Mouse (Mus musculus) right cerebral cortex, postnatal 10 days (tissue): ENCODE results near the gene 2700097O09Rik.
"Not testable (repeated sequence)": the region's sequence is repeated elsewhere in the genome, so short reads cannot be mapped to it uniquely, and the experiment has no call there.

Experiments
- DNase-seq, 2 experiments: peaks; one replicate each; pipeline ENCODE4 v3.0.0; 2021; ENCODE audit warnings: low spot score in 2 of 2

2700097O09Rik gene

DNA sequence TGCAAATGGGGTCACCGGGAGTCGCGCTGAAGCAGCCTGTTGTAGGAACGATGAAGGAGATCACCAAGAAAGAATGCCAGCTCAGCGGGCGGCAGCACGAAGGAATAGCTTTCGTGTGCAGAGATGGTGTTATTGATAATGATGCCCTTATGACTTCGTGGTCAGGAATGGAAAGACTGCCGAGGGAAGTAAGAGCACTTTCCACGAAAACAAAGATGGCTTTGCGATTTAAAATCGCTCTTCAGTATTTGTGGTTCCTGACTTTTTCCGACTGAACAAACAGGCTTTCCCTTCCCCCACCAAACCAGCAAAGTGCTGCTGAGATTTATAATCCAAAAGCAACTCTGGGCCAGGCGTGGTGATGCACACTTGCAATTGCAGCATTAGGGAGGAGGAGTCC lies 38.9 kb downstream of the 2700097O09Rik start:
- no peak for DNase-seq

DNA sequence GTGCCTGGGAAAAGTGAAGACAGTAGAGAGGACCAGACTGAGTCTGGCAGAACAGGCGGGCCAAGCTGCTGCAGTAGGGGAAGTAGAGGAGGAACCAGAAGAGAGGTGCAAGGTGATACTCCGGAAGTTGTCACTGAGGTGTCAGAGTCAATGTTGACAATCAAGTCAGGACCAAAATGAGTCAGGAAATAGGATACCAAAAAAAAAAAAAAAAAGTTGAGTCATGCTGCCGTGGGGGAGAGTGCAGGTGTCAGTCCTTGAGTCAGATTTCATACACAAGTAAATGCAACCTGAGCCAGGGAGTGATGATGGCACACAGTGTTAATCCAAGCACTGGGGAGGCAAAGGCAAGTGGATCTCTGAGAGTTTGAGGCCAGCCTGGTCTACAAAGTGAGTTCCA lies 52.8 kb downstream of the 2700097O09Rik start:
- no peak for DNase-seq

DNA sequence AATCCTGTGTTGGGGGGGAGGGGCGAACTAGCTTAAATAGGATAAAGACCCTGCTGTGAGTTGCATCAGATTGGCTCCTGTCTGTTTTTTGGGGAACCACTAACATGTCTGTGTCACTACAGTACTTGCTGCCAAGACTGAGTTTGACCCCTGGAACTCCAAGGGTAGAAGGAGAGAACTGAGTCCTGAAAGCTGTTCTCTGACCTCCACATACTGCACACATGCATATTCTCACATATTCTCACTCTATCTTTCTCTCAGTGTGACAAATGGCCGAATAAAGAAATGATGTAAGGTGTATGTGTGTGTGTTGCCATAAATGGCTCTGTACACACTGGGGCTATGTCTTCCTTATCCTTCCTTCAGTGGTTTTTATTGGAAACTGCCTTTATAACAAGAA lies 56.6 kb downstream of the 2700097O09Rik start:
- no peak for DNase-seq

DNA sequence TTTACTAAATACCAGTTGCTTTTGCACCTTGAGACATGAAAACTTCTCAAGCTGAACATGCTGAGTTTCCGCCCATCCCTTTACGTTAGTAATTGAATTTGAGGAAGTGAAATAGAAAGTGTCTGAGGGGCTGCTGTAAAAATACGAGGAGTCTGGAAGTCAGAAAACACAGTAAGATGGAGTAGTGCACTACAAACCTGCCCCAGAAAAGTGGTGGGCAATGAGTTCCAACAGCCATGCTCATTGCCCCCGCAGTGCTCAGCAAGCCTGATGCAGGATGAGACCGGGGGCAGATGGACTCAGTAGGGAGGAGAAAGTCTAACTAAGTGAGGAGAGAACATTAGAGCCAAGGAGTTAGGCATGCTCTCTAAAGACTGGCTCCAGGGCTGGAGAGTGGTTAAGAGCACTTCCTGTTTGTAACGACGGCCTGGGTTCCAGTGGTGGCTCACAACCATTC lies 60.5 kb downstream of the 2700097O09Rik start:
- no peak for DNase-seq

DNA sequence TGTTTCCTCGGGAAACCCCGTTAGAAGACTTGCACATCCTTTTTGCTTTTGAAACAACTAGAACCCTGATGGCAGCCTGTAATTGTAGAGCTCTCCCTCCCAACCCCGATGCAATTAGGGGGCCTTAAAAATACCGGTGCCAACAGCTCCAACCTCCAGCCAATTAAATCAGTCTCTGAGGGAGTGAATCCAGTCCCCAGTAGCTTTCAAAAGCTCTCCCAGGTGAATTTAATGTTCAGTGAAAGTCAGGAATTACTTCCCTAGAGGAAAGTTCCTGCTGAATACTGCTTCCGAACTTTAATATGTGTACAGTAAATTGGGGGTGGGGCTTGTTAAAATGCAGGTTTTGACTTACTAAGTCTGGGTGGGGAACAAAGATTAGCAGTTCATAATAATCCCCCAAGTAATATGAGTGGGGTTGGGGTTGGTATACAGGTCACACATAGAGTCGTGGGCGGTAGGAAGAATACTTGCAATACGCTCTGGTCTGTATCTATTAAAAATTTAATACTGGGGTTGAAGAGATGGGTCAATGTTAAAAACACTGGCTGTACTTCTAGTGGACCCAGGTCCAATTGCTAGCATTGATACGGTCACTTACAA lies 62.7 kb downstream of the 2700097O09Rik start:
- no peak for DNase-seq

DNA sequence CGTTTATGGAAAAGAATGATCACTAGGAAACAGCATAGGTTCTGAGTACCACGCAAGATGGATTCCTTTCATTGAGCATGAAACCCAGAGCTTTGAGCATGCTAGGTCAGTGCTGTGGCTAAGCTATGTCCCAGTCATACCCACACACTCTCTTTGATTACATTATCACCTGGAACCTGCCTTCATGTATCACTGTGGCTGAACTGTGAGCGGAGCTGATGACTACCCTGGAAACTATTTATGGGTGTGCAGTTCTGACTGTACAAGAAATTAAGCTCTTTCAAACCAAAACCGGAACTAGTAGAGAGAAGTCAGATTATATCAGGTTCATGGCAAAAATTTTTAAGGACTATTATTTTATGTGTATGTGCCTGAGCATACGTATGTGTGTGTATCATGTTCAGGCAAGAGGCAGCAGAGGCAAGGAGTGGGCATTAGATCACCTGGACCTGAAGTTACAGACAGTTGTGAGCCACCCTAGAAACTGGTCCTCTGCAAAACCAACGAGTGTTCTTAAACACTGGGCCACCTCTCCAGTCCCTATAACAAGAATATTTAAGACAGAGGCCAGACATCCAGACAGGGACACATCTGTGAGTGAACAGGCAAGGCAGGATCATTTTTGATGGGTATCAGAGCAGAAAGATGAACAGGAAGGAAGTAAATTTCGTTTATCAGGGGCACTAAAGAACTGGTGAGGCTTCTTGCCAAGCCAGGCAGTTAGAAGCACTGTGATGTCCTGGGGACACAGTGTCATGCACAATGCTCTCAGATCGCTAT lies 63.4 kb downstream of the 2700097O09Rik start:
- DNase-seq, result no peak

DNA sequence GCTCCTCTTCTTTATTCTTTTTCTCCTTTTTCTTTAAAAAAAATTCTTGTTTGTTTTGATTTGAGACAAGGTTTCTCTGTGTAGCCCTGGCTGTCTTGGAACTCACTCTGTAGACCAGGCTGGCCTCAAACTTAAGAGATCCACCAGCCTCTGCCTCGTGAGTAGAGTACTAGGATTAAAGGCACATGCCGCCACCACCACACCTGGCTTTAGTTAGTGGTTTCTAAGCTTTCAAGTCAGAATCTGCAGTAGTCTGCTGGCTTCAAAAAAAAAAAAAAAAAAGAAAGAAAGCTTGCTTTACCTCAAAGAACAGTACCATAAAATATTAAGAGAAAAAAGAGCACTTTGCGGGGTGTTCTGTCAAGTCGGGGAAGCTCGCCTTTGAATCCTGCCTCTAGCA lies 64.5 kb downstream of the 2700097O09Rik start:
- DNase-seq, result no peak

DNA sequence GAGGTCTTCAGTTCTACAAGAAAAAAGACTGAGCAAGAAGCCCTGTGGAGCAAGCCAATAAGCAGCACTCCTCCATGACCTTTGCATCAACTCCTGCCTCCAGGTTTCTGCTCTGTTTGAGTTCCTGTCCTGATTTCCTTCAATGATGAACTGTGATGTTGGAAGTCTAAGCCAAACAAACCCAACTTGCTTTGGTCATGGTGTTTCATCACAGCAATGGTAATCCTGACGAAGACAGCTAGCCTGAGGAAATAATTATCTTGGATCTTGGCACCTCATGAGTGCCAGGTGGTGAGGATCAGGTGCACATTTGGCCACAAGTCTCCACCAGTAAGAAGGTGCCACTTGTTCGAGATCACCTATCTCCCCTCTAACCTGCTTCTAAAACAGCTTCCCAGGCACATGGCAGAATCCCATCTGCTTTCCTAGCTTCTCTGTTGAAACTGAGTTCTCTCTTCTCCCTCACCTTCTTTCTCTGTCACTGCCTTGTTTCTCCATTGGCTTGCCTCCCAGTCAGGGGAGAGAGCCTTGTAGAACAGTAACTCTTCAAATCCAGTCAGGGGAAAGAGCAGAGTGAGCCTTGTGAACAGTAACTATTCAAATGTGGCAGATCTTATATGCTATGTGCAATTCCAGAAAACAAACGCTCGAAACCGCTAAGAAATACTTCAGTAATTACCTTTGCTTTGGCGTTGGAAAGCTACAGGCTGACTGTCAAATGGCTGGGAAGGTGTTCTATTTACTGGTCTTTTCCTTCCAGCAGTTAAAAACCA lies 66.1 kb downstream of the 2700097O09Rik start, which contains the start of gene Baz1a:
Gene Baz1a, minus strand, starts transcription at position 723 of the 773 bp plus-strand sequence.
- no peak for DNase-seq

DNA sequence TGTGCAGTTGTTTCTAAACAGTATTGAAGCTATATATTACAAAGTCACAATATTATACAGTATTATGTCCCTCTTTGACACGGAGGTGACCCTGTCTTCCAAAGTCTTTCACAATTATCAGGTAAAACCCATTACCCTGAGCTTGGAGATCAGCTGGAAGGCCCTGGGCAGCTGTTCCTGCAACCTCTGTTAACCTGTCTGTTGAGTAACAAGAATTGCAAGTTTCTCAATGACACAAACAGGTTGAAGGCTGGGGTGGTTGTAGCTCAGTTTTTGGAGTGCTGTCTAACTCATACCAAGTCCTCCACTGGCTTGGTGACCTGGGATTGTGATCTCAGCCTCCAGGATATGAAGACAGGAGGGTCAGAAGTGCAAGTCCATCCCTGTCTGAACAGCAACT lies 66.9 kb downstream of the 2700097O09Rik start:
- DNase-seq, result no peak

DNA sequence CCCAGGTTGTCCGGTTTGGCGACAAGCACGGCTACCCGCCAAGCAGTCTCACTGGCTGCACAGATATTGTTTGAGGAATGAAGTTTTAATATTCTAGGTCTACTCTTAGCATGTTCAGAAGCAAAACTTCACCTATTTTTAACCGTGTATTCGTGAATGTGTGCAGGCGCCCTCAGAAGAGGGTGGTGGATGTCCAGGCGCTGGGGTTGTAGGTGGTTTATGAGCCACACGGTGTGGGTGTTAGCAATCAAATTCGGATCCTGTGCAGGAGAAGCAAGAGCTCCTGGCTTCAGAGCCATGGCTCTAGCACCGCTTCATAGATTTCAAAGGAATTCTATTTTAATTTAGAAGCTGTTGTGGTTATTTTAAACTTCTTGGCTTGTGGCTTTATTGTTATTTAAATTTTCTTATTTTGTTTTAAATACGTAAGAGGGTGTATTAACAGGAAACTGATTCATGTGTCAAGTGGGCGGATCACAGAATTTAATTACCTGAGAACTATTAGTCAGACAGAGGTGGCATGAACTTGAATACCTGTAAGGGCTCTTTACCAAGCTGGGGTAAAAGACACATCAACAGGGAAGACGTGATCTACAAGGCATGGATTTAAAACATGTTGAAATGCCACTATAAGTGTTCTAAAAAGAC lies 72.4 kb downstream of the 2700097O09Rik start:
- DNase-seq, result no peak

DNA sequence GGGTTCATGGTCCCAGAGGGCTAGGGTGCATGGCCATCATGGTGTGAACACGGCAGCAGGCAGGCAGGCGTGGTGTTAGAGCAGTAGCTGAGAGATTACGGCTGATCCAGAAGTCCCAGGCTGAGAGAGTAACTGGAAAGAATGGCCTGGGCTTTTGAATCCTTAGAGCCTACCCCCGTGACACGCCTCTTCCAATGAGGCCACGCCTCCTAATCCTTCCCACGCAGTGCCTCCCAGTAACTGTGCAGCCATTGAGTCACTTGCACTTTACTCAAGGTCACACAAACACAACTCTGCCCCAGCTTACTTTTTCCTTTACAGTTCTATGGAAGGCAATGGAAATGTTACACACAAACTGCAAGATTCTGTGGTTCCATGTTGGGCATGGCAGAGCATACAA lies 73.8 kb downstream of the 2700097O09Rik start:
- DNase-seq, result no peak

DNA sequence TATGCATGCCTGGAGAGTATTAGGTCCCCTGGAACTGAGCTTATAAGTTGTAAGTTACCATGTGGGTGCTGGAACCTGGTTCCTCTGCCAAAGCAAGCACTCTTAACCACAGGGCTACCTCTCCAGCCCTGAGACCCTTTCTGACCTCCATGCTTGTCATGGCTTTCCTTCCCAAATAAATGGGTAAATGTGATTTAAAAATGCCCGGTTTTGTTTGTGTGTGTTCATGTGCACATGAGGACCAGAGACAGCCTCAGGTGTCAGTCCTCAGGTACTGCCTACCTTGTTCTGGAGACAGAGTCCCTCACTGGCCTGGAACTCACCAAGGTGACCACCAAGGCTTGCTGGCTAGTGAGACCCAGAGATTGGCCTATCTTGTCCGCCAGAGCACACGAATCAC lies 75.5 kb downstream of the 2700097O09Rik start:
- DNase-seq, result no peak

DNA sequence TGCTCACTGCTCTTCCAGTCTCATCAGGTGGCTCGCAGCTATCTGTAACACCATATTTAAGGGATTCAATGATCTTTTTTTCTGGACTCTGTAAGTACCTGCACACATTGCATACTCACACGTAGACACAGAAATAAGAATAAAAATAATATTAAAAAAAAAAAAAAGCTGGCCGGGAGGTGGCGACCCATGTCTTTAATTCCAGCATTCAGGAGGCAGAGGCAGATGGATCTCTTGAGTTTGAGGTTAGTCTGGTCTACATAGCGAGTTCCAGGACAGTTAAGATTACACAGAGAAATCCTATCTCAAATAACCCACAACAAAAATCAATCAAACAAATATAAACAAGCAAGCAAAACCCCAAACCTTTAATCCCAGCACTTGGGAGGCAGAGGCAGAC lies 76.1 kb downstream of the 2700097O09Rik start:
- DNase-seq, result no peak

DNA sequence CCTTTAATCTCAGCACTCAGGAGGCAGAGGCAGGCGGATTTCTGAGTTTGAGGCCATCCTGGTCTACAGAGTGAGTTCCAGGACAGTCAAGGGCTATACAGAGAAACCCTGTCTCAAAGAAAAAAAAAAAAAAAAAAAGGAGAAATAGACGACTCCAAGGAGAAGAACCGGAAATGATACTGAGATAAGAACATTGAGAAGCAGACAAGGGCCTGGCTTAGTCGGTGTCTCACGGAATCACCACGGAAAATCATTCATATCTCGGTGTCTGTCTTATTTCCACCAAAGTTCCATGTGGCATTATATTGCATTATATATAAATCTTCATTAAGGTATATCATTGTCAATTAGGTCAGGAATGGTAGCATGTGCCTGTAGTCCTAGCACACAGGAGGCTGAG lies 77.4 kb downstream of the 2700097O09Rik start:
- DNase-seq, result not testable (repeated sequence)

DNA sequence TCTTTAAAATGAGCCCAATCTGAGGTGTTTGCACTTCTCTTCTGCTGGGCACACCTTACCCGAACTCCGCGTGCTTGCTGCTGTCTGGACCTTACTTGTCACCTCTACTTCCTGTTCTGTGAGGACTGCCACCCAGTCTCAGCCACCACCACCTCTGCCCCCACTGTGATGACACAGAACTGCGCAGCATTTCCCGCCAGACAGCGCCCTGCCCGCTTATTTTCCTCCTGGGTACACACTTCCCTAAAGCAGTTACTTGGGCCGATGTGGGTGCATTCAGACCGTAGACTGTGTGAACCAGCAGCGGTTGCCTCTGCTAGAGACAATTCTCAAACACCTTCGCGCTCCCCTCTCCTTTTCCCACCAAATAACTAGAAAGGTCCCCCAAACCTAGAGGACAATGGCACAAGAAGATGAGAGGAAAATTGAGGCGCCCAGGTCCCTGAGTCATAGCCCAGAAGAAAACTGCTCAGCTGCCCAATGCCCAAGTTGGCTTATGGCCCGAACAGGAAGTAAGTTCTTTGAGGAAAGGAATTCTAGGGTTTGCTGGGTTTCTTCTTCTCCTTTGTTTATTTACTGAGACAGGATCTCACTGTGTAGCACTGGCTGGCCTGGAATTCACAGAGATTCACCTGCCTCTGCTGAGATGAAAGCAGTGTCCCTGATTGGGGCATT lies 80.8 kb downstream of the 2700097O09Rik start:
- DNase-seq, result peak in 1 of 2 experiments; percentile 33

DNA sequence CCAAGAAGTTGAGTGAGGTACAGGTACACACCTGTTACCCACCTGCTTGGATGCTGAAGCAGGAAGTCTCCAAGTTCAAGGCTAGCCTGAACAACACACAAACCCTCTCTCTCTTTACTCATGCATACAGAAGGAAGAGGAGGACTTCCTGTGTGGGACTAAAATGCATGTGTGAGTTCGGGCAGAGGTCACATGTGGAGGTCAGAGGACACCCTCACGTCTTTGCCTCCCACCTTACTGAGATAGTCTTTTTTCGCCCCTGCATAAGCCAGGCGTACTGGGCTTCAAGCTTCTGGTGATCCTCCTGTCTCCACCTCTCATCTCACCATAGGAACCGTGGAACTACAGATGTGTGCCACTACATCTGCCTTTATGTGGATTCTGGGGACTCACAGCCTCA lies 81.5 kb downstream of the 2700097O09Rik start:
- no peak for DNase-seq

DNA sequence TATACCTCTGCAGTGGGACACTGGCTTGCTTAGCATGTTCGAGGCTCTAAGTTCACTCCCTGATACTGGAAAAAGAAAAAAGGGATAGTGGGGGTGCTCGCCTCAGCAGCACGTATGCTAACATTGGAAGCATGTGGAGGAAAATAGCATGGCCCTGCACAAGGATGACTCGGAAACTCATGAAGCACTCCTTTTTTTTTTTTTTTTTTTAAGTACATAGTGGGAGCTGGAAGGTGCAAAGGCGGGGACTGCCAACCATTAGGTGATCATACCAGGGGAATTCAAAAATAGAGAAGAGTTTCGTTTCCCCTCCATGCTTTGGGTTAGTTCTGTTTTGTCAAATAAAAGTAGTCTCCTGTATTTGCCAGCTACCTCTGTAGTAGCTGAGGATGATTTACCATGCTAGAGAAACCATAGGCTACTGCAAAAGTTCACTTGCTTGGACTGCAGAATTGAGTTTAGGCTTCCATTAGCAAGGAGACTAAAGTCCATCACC lies 82.9 kb downstream of the 2700097O09Rik start:
- no peak for DNase-seq

DNA sequence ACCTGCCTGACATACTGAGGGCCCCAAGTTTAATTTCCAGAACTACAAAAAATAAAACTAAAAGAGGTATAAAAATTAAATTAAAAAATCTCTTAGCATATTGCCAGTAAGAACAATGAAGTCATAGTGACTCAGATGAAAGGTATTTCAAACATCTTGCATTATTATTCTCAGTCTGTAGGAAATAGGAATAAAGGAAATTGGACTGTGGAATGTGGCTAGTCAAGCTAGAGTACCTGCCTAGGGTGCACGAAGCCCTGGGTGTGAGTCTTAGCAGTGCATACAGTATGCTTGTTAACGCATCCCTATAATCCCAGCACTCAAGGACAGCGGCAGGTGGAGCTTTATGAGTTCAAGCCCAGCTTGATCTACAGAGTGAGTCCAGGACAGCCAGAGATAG lies 83.9 kb downstream of the 2700097O09Rik start:
- no peak for DNase-seq
